Mouse (Mus musculus) cerebellum, postnatal 10 days (tissue): ENCODE results near the gene Ccer2.
A peak's percentile ranks its signal among the peaks of the same experiment; 100 is the strongest.

Experiments
- DNase-seq, 2 experiments: peaks; one replicate each; pipeline ENCODE4 v3.0.0; 2021; ENCODE audit warnings: mixed read lengths in 2 of 2

Gene Ccer2

GRCm38 (mm10) chr7:28758623-28759022 is 2.6 kb downstream of the Ccer2 start:
- DNase-seq = no peak

GRCm38 (mm10) chr7:28761907-28762306 is 5.9 kb downstream of the Ccer2 start:
- DNase-seq = no peak

DNA sequence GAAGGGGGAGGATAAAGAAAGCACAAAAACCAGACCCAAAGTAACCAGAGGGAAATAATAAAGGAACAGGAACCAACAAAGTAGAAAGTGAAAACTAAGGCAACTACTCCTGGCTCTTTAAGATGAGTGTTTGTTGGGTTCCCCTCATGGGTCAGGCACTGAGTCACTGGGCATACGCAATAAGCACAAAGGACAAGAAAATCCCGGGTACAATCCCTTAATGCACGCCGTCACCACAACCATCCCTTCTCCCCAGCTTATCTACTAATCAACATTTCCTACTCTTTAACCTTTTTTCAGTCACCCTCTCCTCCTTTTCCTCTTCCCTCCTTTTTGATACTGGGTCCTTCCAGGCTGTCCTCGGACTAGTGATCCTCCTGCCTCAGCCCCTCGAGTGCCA is 9.2 kb downstream of the Ccer2 start:
- DNase-seq = no peak

GRCm38 (mm10) chr7:28766173-28766879 is 10.4 kb downstream of the Ccer2 start, which contains the start of gene Sirt2:
TSS of gene Sirt2 (plus strand) at chr7:28766735.
- peak; percentile 96 to 97 for DNase-seq

DNA sequence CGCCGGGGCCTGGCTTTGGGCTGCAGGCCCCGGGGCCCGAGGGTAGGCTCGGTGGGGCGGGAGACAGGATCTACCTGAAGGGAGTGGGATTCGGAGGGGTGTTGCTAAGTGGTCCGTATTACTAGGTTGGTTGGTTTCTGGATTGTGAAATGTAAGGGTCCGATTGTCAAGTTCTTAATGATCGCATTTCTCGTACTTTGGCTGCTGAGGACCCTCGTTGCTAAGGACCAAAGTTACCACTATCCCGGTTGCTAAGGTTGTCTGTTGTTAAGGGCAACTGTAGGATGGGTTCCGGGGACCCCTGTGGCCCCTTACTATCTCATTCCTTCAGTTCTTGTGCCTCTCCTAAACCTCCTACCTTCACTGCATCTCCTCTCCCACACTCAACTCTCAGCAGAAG is 10.9 kb downstream of the Ccer2 start:
- DNase-seq = no peak

DNA sequence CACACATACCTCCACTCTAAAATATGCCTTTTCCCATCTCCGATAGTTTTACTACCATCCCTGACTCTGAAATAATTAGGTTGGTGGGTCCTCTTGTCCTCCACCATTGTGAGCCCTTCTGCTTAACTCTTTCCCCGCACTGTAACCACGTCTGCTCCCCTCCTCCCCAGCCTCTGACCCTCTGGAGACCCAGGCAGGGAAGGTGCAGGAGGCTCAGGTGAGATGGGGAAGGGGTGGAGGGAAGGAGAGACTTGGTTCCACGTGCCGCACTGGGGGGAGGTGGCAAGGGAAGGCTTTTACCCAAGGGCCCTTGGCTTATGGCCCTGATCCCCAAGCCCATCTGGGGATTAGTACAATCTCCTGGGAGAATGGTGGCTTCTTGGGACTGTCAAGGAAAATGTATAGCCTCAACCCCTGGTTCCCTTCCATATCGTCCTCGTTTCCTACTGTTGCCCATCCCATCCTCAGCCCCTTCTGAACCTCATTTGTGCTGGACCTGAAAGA is 11.5 kb downstream of the Ccer2 start, which contains the start of gene Nfkbib:
Nfkbib (minus strand) TSS at position 51 of the 504 bp plus-strand sequence.
- peak in 1 of 2 experiments; percentile 31 for DNase-seq

DNA sequence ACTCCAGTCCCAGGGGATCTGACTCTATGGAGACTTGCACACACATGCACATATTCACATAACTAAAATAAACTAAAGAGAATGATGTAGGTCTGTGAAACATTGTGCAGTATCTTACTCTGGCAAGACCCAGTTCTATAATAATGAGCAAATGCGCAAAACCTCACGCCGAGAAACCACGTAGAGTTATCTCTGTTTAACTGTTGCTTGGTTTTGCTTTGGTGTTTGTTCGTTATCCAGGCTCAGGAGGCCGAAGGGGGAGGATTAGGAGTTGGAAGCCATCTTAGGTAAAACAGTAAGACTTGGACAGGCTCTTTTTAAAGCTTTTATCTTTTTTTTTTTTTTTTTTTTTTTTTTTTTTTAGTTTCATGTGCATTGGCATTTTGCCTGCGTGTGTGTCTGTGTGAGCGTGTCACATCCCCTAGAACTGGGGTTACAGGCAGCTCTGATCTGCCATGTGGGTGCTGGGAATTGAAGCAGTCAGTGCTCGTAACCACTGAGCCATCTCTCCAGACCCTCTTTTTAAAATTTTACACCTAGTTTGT is 13.5 kb downstream of the Ccer2 start:
- no peak for DNase-seq

- no peak for DNase-seq
These were observed 14.3 kb downstream of the Ccer2 start for GRCm38 (mm10) chr7:28770309-28770708.

DNA sequence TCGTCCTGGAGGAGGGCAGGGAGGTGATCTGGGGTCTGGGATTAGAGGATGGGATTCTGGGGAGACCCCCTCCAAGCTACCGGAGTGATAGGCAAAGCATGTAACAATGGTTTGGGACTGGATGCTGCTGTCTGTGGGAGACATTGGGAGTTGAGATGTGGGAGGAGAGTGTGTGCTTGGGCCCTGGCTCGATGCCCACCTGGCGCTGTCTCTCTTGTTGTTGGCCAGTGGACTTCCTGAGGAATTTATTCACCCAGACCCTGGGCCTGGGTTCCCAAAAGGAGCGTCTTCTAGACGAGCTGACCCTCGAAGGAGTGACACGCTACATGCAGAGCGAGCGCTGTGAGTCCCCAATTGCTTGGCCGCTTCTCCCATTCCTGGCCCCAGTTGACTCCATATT is 15.9 kb downstream of the Ccer2 start:
- DNase-seq = peak; percentile 56 to 65

- DNase-seq = no peak
These were observed 17.2 kb downstream of the Ccer2 start for GRCm38 (mm10) chr7:28773163-28773562.

GRCm38 (mm10) chr7:28774164-28774563 is 18.2 kb downstream of the Ccer2 start:
- peak; percentile 46 to 69 for DNase-seq

- peak; percentile 48 to 60 for DNase-seq
These were observed 19.2 kb downstream of the Ccer2 start for GRCm38 (mm10) chr7:28775129-28775528.

- no peak for DNase-seq
These were observed 22.9 kb downstream of the Ccer2 start for GRCm38 (mm10) chr7:28778825-28779224.

GRCm38 (mm10) chr7:28780067-28780658 is 24.2 kb downstream of the Ccer2 start:
- DNase-seq = peak; percentile 95 to 98

GRCm38 (mm10) chr7:28780857-28781256 is 24.9 kb downstream of the Ccer2 start:
- no peak for DNase-seq

DNA sequence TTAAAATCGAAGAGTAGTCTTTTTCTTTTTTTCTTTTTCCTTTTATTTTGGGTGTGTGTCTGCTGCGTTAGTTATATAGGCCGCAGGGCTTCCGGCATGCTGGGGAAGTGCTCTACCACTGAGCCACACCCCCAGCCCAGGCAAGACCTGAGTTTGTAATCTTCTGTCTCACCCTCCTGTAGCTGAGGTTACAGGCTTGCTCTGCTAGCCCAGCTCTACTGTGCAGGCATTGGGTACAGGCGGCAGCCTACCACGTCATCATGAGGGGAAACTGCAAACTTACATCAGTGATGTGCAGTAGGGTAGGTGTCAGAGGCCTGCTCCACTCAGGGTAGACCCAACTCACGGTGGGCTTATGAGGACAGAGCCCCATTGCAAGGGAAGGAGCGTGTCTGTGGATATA is 25.3 kb downstream of the Ccer2 start:
- DNase-seq = no peak

DNA sequence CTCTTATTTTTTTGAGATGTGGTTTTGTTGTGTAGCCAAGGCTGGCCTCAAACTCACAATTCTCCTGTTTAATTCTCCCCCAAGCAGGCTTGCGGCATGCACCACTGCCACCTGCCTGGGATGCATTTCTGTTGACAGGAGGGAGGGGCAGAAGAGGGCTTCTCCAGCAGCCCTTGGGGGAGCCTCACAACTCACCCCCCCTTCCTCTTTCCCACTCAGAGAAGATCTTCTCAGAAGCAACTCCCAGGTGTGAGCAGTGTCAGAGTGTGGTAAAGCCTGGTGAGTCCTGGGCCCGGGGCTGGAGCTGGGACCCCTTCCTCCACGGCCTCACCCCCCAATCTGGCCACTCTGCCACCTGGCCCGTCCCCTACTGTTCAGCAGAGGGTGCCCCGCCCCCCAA is 29.2 kb downstream of the Ccer2 start:
- DNase-seq = no peak

GRCm38 (mm10) chr7:28787884-28788283 is 31.9 kb downstream of the Ccer2 start:
- no peak for DNase-seq

GRCm38 (mm10) chr7:28788307-28789195 is 32.6 kb downstream of the Ccer2 start, which contains the start of gene Rinl:
TSS of gene Rinl (plus strand) at chr7:28788969.
- DNase-seq = no peak

GRCm38 (mm10) chr7:28789235-28789634 is 33.3 kb downstream of the Ccer2 start:
- DNase-seq = no peak

DNA sequence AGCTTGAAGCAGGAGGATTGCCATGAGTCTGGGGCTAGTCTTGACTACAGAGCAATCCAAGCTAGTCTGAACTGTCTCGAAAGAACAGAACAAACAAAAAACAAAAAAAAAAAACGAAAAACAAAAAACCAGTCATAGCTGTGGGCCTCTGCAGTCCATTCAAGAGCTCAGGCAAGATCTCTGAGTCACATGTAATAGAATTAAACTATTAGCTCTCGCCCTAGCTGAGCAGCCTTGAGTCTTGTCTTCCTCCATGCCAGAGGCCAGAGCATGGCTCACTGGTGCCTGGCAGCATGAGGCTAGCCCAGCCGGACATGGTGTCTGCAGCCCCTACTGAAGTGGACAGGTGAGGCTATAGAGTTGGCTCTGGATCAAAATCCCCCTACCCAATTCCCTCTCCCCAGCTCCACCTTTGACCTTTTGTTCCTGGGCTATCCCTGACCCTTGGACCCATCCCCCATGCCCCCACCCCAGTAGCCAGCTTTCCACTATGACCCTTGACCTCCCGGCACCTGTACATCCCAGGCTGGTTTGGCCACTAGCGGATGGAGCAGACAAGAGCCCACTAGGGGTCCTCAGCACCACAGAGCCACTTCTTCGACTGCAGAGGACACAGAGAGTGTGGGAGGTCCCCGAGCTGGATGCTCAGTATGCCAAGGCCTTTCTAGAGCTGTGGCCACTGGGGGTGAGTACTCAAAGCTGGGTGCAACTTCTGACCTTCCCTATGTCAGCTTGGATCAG is 34.3 kb downstream of the Ccer2 start:
- DNase-seq = no peak

DNA sequence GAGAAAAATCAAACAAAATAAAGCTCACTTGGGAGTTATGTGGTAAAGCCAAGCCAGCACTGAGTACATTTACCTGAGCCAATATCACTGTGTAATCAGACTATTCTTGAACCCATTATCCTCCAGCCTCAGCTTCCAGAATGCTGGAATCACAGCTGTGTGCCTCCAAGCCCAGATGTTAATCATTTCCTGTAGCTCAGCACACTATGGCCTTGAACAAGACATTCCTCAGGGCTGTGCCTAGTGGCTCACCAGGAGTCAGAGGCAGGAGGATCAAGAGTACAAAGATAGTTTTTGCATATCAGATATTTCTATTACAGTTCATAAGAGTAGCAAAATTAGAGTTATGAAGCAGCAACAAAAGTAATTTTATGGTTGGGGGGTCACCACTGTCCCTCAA is 35.7 kb downstream of the Ccer2 start:
- no peak for DNase-seq
